Mouse (Mus musculus): ENCODE measurements at regions not wholly inside any gene's neighbourhood (a gene's known extent, or its start where the extent isn't known, plus 50 kb on each side); places are given as distances from the start of the nearest gene placed in this dataset.
A peak's percentile ranks its signal among the peaks of the same experiment; 100 is the strongest.

DNA sequence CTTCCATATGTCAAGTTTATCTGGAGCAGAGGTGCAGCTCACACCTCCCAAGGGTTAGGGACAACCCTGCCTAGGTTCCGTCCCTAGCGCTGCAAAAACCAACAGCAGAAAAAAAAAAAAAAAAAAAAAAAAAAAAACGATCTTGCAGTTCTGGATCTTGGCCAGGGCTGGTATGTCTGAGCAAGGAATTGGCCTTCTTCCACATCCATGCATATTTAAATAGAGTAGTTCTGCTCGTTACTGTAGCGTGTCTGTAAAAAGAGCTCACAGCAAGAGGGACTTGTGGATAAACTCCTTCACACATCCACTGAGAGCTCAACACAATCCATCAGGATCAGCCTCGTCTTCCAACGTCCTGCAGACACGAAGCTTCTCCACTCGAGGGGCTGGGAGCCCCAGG, 639.4 kb upstream of the Adam5 start:
- peak in 1 of 2 experiments; percentile 56 for DNase-seq (ENCODE audit: inconsistent age in 2 of 2, low spot score in 1 of 2)

DNA sequence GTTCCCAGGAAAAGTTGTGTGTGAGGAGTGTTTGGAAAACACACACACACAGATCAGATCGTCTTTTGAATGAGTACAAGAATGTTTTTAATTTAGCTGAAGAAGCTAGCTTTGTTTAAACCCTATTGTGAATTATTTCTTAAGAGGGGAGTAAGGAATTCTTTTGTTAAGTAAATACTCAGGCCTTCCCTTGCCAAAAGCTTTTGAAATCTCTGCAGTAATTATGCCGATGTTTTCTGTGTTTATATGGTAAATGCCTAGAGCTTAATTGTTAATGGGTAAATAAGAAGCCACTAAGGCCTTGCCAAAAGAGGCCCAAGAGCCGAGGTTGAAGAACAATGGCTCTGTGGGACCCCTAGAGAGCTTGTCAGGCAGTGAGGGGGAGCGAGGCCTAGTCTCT, 638.3 kb upstream of the Adam5 start:
- DNase-seq (ENCODE audit: inconsistent age in 2 of 2, low spot score in 1 of 2), result no peak

DNA sequence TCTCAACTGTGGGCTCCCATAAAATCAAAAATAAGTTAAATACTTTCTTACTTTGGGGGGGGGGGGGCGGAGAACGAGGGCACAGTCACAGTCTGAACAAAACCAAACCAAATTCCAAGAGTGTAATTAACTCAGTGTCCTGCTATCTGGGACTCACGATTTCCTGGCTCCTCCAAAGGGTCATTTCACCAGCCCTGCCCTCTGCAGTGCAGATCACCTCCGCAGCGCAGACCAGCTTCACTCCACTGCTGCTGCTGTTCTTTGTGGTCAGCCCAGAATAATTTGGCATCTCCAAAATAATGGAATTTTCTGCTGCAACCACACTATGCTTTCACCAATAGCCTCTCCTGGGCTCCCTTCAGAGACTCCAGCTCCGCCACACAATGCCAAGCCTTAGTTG, 631.5 kb upstream of the Adam5 start:
- DNase-seq (ENCODE audit: inconsistent age in 2 of 2, low spot score in 1 of 2), result no peak

DNA sequence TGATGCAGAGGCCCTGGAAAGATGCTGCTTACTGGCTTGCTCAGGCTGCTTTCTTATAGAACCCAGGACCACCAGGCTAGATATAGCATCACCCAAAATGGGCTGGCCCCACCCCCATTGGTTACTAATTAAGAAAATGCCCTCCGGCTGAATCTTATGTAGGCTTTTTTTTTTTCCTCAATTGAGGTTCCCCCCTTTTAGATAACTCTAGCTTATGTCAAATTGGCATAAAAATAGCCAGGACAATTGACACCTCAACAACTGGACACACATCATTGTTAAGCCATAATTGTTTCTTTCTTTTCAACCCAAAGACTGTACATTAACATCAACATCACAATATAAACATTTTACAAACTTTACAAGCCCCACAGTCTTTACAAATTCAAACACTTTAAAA, 630.8 kb upstream of the Adam5 start:
- no peak for DNase-seq (ENCODE audit: inconsistent age in 2 of 2, low spot score in 1 of 2)

DNA sequence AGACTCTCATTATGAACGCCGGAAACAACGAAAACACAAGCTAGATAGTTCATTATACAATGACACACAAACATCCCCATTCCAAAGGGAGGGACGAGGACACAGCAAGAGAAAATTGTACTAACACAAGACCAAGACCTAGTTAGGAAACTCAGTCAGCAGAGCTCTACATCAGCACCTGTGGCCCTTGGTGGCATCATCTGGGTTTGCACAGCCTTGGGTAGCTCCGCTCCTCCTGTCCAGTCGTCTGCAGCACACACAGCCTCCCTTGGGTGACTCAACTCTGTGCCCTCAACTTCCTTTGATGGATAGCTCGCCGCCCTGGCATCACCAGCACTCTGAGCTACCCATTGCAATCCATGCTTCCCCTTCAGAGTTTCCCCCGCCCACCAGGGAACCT, 629.7 kb upstream of the Adam5 start:
- DNase-seq (ENCODE audit: inconsistent age in 2 of 2, low spot score in 1 of 2), result no peak

DNA sequence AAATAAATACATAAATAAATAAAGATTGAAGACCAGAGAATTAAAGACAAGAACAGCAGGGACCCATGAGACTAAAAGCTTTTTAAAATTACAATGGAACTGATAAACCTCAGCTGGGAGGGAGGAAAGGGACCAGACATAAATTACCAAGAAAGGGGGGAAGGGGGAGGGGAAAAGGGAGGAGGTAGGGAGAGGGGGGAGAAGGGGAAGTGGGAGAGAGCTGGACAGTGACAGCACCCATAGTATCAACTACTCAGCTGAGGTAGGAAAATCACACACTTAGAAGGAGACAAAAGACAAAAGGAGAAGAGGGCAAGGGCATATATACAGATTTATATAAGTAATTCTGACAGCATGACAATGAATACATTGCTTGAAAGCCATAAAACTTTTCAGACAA, 626.4 kb upstream of the Adam5 start:
- no peak for DNase-seq (ENCODE audit: inconsistent age in 2 of 2, low spot score in 1 of 2)

DNA sequence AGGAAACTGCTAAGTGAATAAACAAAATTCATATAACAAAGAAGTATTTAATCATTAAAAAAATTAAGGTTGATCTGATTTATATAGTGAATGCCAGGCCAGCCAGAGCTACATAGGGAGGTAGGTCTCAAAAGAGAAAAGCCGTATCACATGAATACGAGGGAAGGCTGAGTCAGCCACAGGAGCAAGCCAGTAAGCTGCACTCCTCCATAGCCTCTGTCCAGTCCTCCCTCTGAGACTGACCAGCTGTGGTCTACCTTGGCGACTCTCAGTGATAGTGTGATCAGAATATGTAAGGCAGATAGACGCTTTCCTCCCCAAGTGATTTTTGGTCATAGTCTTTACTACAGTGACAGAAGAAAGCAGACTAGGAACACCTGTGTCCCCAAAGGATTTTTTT, 625.4 kb upstream of the Adam5 start:
- no peak for DNase-seq (ENCODE audit: inconsistent age in 2 of 2, low spot score in 1 of 2)

DNA sequence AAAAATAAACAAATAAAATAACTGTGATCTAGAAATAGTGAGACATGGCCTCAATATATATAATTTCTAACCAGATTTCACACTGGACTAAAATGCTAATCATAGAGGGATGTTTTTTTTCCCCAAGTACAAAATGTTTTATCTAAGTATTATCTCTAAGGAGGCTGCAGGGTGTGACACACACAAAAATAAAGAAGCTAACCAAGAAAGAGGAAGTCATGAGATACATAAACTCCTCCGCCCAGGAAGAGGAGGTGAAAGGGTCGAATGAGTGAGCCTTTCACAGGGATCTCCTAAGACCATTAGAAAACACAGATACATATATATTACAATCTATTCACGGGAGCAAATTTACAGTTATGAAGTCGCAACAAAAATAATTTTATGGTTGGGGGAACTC, 623.7 kb upstream of the Adam5 start:
- DNase-seq (ENCODE audit: inconsistent age in 2 of 2, low spot score in 1 of 2), result no peak

DNA sequence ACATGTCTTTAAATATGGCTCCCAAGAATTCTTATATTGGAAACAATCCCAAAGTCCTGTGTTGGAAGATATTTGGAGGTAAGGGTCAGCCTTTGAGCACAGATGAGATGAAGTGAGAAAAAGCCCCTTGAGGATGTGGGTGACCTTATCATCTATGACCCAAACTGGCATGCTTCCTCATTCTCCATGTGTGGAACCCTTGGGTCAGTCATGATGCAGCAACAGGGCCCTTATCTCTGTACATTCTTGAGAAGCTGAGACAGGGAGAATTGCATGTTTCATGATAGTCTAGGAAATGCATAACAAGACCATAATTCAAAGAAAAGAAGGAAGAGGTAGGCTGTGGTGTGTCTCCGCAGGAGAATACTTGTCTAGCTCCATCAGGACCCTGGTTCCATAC, 621.8 kb upstream of the Adam5 start:
- DNase-seq (ENCODE audit: inconsistent age in 2 of 2, low spot score in 1 of 2), result no peak

DNA sequence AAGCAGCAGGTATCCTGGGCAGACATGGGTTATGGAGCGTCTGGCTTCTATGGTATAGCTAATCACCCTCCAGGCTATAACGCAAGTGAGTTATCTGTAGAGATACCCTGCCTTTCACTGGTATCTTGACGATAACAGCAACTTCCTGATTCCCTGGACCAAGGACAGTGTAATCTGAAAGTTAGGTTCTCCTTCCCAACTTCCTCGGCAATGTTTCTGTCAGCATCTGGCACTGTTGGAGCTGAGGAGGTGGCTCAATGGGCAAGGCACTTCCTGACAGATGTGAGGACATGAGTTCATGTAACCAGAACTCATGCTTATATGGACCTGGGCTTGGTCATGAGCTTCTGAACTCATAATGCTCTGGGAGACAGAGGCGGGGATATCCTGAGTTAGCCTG, 620.9 kb upstream of the Adam5 start:
- DNase-seq (ENCODE audit: inconsistent age in 2 of 2, low spot score in 1 of 2), result no peak

DNA sequence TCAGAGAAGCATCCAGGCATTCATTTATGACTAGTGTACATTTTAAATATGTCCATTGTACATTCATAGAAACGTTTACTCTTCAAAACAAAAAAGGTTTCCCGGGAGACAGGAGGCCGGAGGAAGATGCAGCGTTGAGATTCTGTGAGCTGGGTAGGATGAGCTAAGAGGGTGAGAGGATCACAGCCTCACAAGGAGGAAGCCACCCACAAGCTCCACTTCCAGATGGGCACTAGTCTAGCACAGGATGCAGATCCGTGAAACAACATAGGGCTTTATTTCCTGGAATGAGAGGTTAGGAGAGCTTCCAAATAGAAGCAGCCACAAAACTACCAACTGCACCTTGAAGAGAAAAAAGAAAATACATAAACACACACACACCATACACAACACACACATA, 619.4 kb upstream of the Adam5 start:
- DNase-seq (ENCODE audit: inconsistent age in 2 of 2, low spot score in 1 of 2), result no peak

DNA sequence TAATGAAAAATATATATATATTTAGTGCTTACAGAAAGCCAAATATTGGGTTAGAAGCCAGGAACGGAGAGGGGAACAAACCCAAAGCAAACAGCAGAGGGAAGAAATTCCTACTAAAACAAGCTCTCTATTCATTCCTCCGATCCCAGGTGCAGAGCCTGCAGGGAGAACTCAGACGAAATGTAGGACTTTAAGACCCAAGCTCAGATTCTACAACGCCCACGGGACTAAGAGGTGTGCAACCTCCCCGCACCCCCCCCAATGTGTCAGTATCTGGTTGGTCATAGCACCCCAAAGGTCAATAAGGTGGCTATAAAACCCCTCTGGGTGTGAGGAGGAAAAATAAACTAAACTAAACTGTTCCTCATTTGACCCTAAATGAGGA, 616.9 kb upstream of the Adam5 start:
- DNase-seq (ENCODE audit: inconsistent age in 2 of 2, low spot score in 1 of 2), result no peak

DNA sequence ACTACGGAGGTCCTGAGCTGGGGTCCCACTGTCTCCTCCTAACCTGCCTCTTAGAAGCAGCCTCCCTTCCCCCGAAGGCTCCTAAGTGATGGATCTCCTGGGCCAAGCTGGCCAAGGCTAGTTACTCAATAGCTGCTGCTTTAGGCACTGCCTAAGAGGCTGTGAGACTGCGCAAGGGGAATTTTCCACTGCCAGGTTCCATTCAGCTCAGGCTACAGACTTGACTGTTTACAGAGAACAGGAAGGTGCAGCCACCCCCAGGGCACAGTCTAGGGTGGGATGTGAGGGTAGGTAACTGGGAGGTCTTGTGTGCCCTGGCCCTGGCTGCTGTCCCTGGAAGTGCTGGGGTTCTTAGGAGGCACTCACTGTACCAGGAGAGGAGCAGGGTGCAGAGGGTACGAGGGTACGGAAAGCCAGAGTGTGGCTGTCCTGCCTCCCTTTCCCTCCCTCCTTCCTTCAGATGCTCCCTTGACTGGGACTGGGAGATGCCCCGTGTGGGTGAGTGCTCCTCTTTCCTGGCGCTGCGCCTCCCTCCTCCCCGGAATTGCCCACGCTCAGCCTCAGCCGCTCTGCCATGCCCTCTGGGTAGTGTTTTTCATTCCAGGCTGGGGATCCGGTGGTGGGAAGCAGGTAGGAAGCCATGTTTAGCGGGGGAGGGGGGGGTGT, 616.4 kb upstream of the Adam5 start:
- DNase-seq (ENCODE audit: inconsistent age in 2 of 2, low spot score in 1 of 2), result peak; percentile 82 to 96

DNA sequence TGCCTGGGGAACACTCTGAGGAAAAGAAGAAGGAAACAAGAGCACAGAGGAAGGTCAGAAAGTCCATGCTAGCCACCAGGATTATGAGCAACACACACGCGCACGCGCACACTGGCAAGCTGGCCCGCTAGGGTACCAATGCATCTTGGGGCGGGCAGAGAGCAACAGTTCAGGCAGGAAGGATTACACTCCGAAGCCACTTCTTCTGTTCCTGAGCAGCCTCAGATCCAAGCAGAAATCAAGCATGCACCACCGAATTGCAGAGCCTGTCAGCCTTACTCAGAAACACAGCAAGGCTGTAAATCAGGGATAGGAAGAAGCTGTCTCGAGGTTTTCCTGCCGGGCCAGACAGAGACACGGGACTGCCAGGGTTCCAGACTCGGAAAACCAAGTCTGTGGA, 615.8 kb upstream of the Adam5 start:
- DNase-seq (ENCODE audit: inconsistent age in 2 of 2, low spot score in 1 of 2), result no peak

DNA sequence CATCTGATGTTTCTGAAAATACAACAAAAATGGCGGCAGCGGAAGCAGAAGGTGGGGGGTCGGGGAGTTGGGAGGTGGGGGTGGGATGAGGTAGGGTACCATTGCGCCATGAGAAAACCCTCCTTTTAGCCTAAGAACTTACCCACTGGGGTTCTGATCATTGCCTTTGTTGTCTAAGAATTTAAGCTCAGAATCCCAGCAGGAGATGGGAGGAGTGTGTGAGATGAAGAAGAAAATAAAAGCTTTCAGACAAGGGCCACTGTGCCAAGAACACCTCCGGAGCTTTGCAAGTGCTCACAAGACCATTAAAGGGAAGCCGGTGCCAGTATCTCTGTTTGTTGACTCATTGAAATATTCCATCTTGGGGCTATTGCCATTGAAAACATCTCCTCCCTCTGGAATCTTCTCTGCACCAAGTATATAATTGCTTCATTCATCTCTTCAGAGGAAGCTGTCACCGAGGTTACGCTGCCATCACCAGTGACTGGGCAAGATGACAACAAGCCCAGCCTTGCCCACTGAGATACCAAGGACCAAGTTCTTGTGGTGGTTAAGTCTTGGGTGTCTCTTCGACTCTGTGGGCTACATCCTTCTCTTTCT, 614.0 kb upstream of the Adam5 start:
- DNase-seq (ENCODE audit: inconsistent age in 2 of 2, low spot score in 1 of 2), result peak in 1 of 2 experiments; percentile 41

DNA sequence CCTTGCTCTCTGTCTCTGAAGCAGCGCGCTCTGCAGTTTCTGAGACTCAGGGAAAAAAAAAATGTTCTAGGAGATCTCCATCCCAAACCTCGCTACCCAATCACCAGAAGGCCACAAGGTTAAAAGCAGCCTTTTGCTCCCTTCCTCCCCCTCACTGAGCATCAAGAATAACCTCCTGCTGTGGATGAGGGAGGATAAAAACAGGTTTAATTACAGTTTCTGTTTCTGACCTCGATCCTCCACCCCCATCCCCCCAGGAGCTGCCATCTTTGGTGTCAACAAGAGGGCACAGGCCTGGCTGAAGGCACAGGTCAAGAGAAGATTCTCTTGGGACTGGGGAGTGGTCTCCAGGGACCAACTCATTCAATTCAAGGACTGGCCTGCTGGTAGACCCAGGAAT, 613.0 kb upstream of the Adam5 start:
- DNase-seq (ENCODE audit: inconsistent age in 2 of 2, low spot score in 1 of 2), result no peak

DNA sequence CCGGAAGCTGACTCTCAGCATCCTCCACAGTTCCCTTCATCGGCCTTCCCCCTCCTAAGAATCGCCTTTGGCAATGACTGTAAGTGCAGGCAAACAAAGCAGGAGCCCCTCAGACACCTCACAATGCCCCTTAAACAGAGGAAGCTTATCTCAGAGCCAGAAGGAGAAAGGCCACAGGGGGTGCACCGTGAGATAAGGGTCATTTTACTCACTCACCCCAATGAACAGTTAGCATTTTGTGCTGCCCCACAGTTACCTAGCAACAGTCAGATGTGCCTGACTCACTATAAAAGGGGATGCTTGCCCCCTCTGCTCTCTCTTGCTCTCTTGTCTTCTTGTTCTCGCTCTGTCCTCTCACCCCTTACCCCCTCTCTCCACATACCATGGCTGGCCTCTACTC, 606.4 kb upstream of the Adam5 start:
- DNase-seq (ENCODE audit: inconsistent age in 2 of 2, low spot score in 1 of 2), result no peak

DNA sequence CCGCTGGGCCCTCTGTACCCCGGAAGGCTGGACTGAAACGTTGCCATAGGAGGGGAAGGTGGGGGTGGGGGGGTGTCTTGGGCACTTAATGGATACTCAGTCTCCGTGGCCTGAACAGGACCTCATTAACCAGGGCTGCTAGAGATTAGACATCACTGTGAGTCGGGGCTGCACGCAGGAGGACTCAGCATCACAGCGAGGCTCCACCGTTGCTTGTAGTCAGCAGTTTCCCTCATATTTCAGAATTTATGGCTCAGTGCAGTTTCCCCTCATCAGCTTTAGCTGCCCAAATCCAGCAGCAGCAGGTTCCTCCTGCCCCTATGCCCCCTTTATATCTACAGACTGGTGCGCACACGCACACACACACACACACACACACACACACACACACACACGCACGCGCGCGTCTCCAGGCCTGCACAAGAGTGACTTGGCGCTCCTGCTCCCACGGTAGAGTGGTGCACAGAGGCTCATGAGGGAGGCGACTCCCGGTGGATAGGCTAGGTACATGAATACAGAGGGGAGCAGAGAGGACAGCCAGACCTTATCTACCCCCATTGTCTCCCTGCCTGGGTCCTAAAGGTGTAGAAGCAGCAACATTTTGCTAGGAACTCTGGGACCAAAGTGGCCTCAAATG, 605.8 kb upstream of the Adam5 start:
- DNase-seq (ENCODE audit: inconsistent age in 2 of 2, low spot score in 1 of 2), result no peak

DNA sequence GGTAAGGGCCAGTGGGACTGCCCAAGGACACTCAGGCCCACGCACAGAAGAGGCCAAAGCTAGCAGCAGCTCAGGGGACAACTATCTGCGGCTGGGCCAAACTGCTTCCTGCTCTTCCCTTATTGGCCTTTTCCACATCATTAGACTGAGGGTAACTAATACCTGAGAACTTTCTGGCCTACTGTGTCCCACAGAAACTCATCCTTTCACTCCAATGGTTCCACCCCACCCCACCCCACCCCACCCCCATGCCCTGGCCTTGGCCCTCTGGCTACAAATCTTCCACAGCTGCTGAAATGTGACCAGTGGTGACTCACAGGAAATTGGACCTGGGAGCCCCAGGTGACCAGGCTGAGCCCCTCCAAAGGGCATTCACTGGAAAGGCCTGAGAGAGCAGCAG, 604.6 kb upstream of the Adam5 start:
- peak; percentile 33 to 58 for DNase-seq (ENCODE audit: inconsistent age in 2 of 2, low spot score in 1 of 2)

DNA sequence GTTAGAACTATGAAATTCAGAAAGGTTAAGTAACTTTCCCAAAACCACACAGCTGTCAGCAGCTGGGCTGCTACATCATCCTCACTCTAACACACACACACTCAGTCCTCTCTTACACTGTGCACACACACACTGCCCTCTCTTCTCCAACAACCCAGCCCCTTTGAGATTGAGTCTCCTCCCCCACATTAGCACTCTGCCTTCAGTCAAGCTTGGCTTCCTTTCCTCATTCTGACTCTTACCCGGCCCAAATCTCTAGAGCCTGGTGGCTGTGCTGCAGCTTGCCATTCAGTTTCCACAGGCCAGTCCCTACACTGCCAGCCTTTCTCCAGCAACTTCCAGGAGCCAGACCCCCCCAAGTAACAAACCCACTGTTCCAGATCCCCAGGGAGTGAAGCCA, 602.0 kb upstream of the Adam5 start:
- DNase-seq (ENCODE audit: inconsistent age in 2 of 2, low spot score in 1 of 2), result no peak

DNA sequence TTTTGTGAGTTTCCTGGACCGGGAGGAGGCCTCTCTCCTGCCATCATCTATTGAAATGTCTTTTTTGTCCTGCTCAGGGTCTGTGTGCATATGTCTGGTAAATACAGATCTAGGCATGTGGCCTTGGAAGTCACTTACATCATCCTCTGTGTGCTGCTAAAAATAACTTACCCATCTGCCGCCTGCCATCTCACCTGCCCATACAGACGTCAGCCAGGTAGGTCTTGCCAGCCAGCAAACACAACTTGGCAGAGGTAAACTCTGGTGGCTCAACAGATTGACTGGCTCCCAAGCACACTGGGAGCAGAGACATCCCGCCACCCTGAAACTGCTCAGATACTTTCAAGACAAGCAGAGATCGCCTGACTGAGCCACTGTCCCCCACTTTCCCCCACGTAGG, 597.3 kb upstream of the Adam5 start:
- DNase-seq (ENCODE audit: inconsistent age in 2 of 2, low spot score in 1 of 2), result no peak

DNA sequence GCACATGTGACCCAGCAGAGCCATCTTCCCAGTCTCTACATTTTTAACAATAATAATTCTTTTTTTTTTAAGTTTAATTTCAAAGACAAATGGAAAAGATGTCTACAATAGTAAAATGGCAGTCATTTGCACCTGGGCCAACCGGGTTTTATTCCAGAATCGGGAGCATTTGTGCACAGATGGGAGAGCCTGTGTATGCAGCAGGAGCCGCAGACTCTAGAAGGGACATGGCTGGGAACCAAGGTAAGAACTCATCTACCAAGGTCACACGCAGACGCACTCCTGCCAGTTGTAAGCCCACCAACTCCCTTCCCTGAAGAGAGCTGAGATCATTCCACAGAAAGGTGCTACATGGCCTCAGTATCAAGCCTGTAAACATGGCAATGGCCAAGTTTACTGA, 586.4 kb upstream of the Adam5 start:
- DNase-seq (ENCODE audit: inconsistent age in 2 of 2, low spot score in 1 of 2), result no peak

DNA sequence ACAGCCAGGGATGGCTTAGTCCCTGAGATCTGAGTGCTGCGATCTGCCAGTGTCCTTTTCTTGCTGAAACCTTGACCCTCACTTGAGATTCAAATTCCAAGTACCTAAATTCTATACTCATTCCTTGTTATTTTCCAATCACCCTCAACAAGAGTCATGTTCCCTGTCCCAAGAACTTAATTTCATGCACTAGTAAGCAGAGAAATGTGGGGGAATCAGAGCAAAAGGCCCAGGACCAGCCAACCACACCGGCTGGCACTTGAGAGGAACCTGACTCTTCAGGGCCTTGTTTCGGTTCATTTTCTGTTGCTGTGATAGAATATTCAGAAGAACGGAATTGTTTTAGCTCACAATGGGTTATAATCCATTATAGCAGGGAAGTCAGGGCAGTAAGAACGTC, 583.7 kb upstream of the Adam5 start:
- no peak for DNase-seq (ENCODE audit: inconsistent age in 2 of 2, low spot score in 1 of 2)

Measured in adrenal gland, adult (tissue).